Mouse (Mus musculus) G1E (cell line): Measurements from ENCODE around the gene Ldlrad3. TPM values are rescaled to one million over a fixed set of nuclear protein-coding genes. Genes with fewer than 3 reads are reported as not detected.

Experiments used
- ATAC-seq: 2 replicates; pipeline ENCODE4 v1.8.0; 2016; ENCODE audit warnings: mild to moderate bottlenecking; ENCODE audit not compliant: insufficient number of reproducible peaks, poor library complexity, low FRiP score, severe bottlenecking; ENCODE audit errors: extremely low read depth
- DNase-seq: peaks from one replicate; pipeline ENCODE4 v3.0.0; 2012; ENCODE audit warnings: low spot score
- H3K27me3 ChIP-seq: 2 replicates; pipeline ENCODE4 v1.6.1; 2012; ENCODE audit warnings: mild to moderate bottlenecking, low read length, inconsistent platforms; ENCODE audit not compliant: insufficient read depth
- H3K36me3 ChIP-seq: replicated peaks from 2 replicates; pipeline ENCODE3; 2012; ENCODE audit warnings: mild to moderate bottlenecking, inconsistent platforms
- H3K4me1 ChIP-seq: 2 replicates; pipeline ENCODE4 v1.6.1; 2012; ENCODE audit warnings: low read depth, low read length, inconsistent platforms, mixed read lengths; ENCODE audit not compliant: insufficient read depth
- H3K4me3 ChIP-seq: 2 replicates; pipeline ENCODE4 v1.5.1; 2012; ENCODE audit warnings: low read depth, mild to moderate bottlenecking, inconsistent platforms, low read length, moderate library complexity, mixed read lengths
- H3K9me3 ChIP-seq: replicated peaks from 2 replicates; pipeline ENCODE4 v1.6.1; 2012; ENCODE audit warnings: inconsistent platforms
- CTCF ChIP-seq: IDR thresholded peaks from 2 replicates; pipeline ENCODE4 v1.5.1; 2012; ENCODE audit warnings: low read depth, low read length, inconsistent platforms, mixed read lengths
- GATA1 ChIP-seq: IDR thresholded peaks from 2 replicates; pipeline ENCODE4 v1.6.1; 2012; ENCODE audit warnings: borderline replicate concordance, low read length, inconsistent platforms, mixed read lengths
- GATA2 ChIP-seq: IDR thresholded peaks from 2 replicates; pipeline ENCODE4 v1.6.1; 2012; ENCODE audit warnings: low read depth, low read length, inconsistent platforms, borderline replicate concordance
- POLR2AphosphoS5 ChIP-seq: IDR thresholded peaks from 2 replicates; pipeline ENCODE4 v1.6.1; 2012; ENCODE audit warnings: low read depth, low read length, inconsistent platforms; ENCODE audit not compliant: insufficient replicate concordance
- TAL1 ChIP-seq: conservative IDR thresholded peaks from 2 replicates; pipeline ENCODE4 v1.6.1; 2012; ENCODE audit warnings: low read depth, low read length, inconsistent platforms, mixed read lengths
- polyA plus RNA-seq: library from polyadenylated mRNA; stranded (reverse); fragments of >175 nt; gene quantifications from 2 replicates; pipeline ENCODE4 v1.2.3, GENCODE M21; 2012
- total RNA-seq, 2 experiments: library from RNA; stranded (forward) in 1 of 2; stranded (reverse) in 1 of 2; fragments of 200-1000 nt in 1 of 2; fragments of >200 nt in 1 of 2; fragmentation: Nextera tagmentation in 1 of 2; gene quantifications; 2 replicates each; pipeline ENCODE4 v1.2.3; 2014 to 2017

Ldlrad3 gene
- total and polyA plus RNA-seq, 3 experiments = 0.01 to 0.38 TPM; not detected in 1

- no peak overlapping the region for H3K4me3 ChIP-seq
- no peaks in the 10 kb centered on the region for H3K4me1 ChIP-seq
- peaks cover 8% of the 10 kb centered on the region for H3K27me3 ChIP-seq
- H3K9me3 ChIP-seq = no peaks in the 10 kb centered on the region
- no peak for DNase-seq
- ATAC-seq = no peak
- no peaks in the 10 kb centered on the region for H3K36me3 ChIP-seq
- TF ChIP-seq POLR2AphosphoS5 (no peak), GATA1 (no peak), GATA2 (no peak), TAL1 (no peak), CTCF (no peak)
These were observed 207.4 kb downstream of the Ldlrad3 start for GRCm38 (mm10) chr2:101978534-101979525.

- H3K4me3 ChIP-seq = no peak overlapping the region
- TF ChIP-seq CTCF = no peak
- no peak for TF ChIP-seq GATA1
- no peak for TF ChIP-seq TAL1
- TF ChIP-seq POLR2AphosphoS5 = no peak
- no peak for TF ChIP-seq GATA2
These were observed 209.7 kb downstream of the Ldlrad3 start for GRCm38 (mm10) chr2:101976399-101977064.

DNA sequence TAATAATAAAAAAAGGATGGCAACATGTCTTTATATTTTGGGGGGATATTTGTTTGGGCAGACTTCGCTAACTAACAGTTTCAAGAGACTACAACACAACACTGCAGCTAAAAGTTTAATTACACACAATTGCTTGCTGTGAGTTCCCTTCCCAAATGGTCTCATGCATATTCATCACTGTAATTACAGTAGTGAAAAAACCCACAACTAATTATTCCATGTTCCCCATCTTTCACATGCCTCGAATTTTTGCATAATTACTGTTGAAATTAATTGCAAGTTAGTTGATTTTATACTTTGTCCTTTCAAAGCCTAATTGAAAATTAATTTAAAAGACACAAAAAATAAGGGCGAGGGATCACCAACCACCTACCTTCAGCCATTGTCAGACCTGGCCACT is 212.4 kb downstream of the Ldlrad3 start:
- DNase-seq (no peak), ATAC-seq (no peak)
- Histone ChIP-seq H3K4me3 (no peak overlapping the region), H3K4me1 (no peaks in the 10 kb centered on the region), H3K27me3 (peaks cover 7% of the 10 kb centered on the region), H3K9me3 (no peaks in the 10 kb centered on the region), H3K36me3 (no peaks in the 10 kb centered on the region)
- TF ChIP-seq POLR2AphosphoS5 (no peak), CTCF (no peak)

More at GRCm38 (mm10) chr2:101976399-101977064, 209.7 kb downstream of the Ldlrad3 start:
- no peak for DNase-seq
- no peaks in the 10 kb centered on the region for H3K9me3 ChIP-seq
- no peaks in the 10 kb centered on the region for H3K4me1 ChIP-seq
- no peaks in the 10 kb centered on the region for H3K36me3 ChIP-seq
- ATAC-seq = no peak
- H3K27me3 ChIP-seq = peaks cover 12% of the 10 kb centered on the region

GRCm38 (mm10) chr2:101967601-101968000 is 218.6 kb downstream of the Ldlrad3 start:
- Histone ChIP-seq H3K27me3 (peaks cover 4% of the 10 kb centered on the region), H3K36me3 (no peaks in the 10 kb centered on the region), H3K4me1 (no peaks in the 10 kb centered on the region), H3K4me3 (no peak overlapping the region), H3K9me3 (no peaks in the 10 kb centered on the region)
- ATAC-seq = no peak
- DNase-seq = no peak
- TF ChIP-seq GATA2 (no peak), TAL1 (no peak), CTCF (no peak), POLR2AphosphoS5 (no peak), GATA1 (no peak)

GRCm38 (mm10) chr2:101967152-101967551 is 219.0 kb downstream of the Ldlrad3 start:
- DNase-seq = no peak
- no peak for TF ChIP-seq TAL1
- no peak for TF ChIP-seq CTCF
- no peak for TF ChIP-seq POLR2AphosphoS5
- TF ChIP-seq GATA2 = no peak
- no peak for TF ChIP-seq GATA1

GRCm38 (mm10) chr2:101966017-101966416 is 220.2 kb downstream of the Ldlrad3 start:
- Histone ChIP-seq H3K9me3 (no peaks in the 10 kb centered on the region), H3K27me3 (peaks cover 2% of the 10 kb centered on the region; the same call in 1 of the 2 replicates), H3K4me3 (no peak overlapping the region), H3K4me1 (no peaks in the 10 kb centered on the region), H3K36me3 (no peaks in the 10 kb centered on the region)
- DNase-seq = no peak
- no peak for TF ChIP-seq TAL1
- no peak for TF ChIP-seq GATA1
- TF ChIP-seq CTCF = no peak
- no peak for TF ChIP-seq GATA2
- no peak for TF ChIP-seq POLR2AphosphoS5
- ATAC-seq = no peak

More at GRCm38 (mm10) chr2:101967152-101967551, 219.0 kb downstream of the Ldlrad3 start:
- ATAC-seq = no peak
- no peak overlapping the region for H3K4me3 ChIP-seq
- H3K36me3 ChIP-seq = no peaks in the 10 kb centered on the region
- no peaks in the 10 kb centered on the region for H3K4me1 ChIP-seq
- H3K27me3 ChIP-seq = peaks cover 4% of the 10 kb centered on the region
- H3K9me3 ChIP-seq = no peaks in the 10 kb centered on the region
